Mouse (Mus musculus) heart, postnatal 0 days (tissue): ENCODE measurements at regions not wholly inside any gene's neighbourhood (a gene's known extent, or its start where the extent isn't known, plus 50 kb on each side); places are given as distances from the start of the nearest gene placed in this dataset.

Source experiments
- CTCF ChIP-seq: IDR thresholded peaks from 2 replicates; pipeline ENCODE4 v1.5.1; 2016; ENCODE audit warnings: antibody characterized with exemption, control low read depth, low read depth
- EP300 ChIP-seq: IDR thresholded peaks from 2 replicates; pipeline ENCODE4 v1.6.1; 2016; ENCODE audit warnings: antibody characterized with exemption, low read depth

DNA sequence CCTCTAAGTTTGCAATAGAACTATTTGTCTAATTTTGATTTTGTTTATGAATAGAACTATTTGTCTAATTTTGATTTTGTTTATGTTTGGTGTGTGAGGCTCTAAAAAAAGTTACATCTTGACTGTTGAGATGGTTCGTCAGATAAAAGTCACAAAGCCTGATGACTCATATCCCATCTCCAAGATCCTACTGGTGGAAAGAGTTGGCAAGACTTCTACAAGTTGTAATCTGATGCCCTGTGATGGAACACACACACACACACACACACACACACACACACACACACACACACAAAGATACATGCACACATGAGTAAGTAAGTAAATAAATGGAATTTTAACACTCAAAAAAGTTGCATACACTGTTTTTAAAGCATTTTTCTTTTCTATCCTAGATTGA lies 73.9 kb downstream of the Gm11146 start:
- TF ChIP-seq EP300 (no peak), CTCF (no peak)
